Mouse (Mus musculus) liver (tissue): ENCODE results near the gene Arhgef3.
A peak's percentile ranks its signal among the peaks of the same experiment; 100 is the strongest.
"Not testable (repeated sequence)": the region's sequence is repeated elsewhere in the genome, so short reads cannot be mapped to it uniquely, and the experiment has no call there.

Source experiments
- DNase-seq: peaks from one replicate; pipeline ENCODE4 v3.0.0-alpha.2; 2020; ENCODE audit warnings: mixed read lengths

Gene Arhgef3

DNA sequence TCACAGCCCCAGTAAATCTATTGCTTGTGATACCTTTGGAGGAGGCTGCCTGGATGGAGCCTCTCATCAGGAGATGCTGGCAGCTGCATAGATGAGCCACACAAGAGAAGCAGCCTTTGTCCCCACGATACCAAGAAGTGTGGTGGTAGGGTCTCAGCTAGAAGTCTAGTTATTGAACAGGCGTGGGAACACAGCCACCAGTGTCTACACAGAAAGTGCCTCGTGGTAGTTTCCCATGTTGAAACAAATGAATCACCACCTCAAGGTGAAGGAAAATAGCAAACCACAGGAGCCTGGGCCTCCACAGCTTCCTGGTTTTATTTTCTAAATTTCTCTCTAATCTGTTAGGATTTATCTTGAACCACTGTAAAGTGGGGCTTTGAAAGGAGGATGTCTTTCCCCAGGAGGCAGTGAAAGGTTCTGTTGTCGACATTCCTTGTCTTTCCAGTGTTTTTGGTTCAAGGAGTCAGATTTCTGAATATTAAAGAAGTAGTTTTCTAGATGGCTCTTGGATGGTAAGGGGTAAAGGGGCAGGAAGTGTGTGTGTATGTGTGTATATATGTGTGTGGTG lies 119.7 kb downstream of the Arhgef3 start:
- no peak for DNase-seq

DNA sequence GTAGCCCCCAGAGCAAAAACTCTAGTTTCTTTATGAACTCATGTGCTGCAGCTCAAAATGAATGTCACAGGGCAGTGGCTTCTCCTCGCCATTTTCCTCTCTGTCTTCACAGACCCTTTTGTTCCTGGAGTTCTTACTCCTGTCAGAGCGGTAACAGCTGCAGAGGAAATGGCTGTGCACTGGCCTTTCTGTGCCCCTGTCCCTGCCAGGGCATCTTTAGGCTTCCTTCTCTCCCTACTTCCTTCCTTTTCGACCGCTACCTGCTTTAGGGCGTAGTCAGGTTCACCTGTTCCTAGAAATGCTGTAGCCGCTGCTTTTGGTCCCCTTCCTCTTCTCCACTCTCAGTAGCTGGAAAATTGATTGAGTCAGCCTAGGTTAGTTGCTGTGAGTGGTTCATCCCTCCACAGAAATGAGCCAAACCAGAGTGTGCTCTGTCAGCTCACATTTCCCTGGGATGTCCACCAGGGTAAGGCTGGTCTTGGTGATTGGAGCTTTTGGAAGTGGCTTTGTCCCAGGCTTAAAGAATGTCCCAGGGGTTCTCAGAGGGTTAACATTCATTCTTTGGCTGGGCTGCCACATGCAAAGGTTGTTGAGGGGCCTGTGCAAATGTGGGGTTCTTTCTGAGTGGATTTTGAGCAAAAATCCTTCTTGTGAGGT lies 121.3 kb downstream of the Arhgef3 start:
- DNase-seq, result no peak

DNA sequence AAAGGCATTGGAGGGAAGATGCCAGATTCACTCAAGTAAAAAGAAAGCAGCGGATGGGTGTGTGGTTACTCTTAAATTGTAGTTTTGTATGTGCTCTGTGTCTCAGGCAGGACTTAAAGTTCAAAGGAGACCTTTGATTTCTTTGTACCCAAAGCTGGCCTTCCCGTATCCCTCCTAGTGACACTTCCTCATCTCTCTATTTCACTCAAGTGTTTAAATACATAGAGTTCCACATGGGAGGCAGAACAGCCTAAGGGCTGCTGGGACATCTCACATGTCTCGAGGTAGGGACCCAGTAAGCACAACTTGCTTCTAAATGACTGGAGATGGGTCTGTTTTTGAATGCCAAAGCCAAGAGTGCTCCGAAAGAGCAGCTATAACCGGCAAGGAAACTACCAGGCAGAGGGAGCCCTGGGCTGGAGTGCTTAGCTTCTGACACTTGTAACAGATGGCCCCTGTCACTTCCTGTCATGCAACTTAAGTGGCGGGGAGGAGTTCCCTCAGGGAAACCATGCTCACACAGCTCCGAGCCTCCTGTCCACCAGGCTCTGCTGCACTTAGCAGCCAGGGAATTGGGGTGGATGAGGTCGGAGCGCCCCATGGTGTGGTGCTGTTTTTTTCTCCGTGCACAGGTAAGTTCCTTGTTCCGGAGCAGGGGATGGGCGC lies 123.0 kb downstream of the Arhgef3 start:
- DNase-seq, result peak; percentile 25

DNA sequence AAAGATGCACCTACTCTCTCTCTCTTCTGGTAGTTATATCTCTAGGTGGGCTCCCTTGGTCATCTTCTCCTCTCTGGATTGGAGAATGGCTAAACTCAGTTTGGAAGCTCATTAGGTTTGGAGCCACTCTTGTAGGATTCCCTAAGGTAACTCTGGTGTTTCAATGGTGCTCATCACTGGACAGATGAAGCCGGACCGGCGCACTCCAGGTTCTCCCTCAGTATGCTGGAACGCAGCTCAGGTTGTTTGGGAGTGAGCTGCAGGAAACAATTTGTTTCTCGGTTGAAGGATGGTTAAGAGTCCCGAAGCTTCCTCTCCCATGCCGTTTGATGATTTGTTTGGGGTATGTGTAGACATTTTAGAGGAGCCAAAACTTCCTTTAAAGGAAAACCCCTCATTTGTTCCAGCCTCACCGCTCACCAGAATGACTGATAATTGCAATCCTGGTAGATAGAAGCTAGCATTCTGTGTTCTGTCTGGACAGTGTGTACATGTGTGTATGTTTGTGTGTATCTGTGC lies 124.0 kb downstream of the Arhgef3 start:
- DNase-seq, result no peak

DNA sequence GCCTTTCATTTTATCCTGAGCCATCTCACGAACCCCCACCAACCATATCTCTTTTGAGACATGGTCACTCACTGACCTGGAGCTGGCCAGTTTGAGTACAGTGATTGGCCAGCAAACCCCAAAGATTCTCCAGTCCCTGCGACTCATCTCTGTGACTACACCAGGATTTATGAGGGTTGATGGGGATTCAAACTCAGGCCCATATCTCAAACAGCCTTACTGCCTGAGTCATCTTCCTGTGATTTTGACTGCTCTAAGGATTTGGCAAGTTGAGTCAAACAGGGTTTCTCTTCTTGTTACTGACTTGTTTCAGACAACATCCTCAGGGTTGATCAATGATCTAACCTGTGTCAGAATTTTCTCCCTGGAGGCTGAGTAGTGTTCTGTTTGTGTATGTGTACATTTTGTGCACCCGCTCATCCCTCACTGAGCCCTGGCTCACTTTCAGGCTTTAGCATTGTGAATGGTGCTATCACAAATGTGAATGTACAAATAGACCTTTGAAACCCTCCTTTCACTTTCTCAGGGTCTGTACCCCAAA lies 124.9 kb downstream of the Arhgef3 start:
- no peak for DNase-seq

DNA sequence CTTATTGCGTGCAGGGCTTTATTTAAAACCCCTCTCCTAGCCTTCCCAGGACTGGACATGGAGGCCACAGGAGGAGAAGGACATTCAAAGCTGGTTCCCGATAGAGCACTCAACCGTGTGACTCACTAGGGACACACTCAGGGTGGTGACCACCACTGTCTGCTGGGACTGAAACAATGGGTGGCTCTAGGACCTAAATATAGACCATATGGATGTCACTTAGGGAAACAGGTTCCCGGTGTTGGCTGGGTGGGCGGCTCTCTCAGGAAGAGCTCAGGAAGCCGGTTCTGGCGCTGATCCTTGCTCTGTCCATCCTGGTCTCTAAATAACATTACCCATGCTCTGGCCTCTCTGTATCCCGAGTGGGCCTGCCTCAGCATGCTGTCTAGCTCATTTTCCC lies 127.6 kb downstream of the Arhgef3 start:
- DNase-seq, result no peak

DNA sequence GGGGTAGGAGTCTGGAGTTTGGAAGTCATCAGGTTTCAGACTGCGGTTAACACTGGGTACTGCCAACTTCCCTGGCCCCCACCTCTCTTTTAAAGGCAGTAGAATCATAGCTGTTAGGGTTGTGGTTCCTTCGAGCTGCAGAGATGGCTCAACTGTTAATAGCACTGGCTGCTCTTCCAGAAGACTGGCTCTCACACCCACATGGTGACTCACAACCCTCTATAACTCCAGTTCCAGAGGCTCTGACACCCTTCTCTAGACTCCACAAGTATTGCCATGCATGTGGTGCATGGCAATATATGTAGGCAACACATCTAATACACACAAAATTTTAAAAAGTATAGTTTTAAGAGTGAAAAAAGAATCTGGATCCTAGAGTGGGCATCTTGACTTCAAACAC lies 128.1 kb downstream of the Arhgef3 start:
- no peak for DNase-seq

DNA sequence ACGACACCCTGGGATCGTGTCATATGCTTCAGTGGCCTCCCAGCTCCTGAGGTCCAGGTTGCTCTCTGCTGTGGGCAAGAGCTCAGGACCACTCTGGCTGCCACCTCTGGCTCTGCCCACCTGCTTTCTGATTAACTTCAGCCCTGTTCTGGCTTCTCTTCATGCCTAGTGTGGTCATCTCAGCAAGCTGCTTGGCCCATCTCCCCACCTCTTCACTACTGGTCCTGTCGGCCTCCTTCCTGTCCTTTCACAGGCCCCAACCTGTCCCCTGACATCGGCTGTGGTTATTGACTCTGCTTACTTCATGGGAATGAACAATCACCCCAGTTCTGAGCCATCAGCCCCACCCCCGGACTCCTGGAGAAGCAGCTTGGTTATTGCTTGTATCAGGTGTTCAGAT lies 128.9 kb downstream of the Arhgef3 start:
- DNase-seq, result no peak

DNA sequence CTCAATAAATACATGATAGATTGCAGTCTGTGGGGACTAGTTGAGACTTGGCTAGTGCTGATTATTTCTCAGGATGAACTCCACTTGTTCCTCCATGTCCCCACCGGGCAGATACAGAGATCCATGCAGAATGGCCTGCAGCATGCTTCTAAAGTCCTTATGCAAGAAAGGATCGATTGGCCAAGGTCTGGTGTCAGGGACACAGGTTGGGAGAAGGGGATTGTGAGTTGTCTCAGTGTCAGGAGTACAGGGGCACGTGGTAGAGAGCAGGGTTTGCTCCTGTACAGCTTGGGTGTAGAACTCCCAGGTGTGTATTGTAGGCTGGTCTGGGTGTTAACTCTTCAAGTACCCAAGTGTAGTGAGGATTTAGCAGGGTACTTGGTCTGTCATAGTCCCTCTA lies 130.2 kb downstream of the Arhgef3 start:
- no peak for DNase-seq

DNA sequence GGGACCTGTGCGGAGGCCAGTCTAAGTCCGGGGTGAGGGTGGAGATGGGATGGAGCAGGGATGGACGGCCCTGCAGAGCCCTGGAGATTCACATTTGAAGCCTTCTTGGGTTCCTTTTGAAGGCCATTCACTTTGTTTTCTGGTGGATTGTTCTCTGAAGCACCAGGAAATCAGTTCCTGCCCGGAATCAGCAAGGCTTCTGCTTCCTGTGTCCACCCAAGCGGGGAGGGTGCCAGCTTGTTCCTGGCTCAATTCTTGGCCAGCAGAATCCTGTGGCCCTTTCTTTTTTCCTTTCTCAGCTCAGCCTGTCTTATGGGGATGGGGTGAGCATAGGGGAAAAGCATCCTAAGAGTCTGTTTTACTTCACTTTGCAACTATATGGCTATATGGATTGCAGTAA lies 131.7 kb downstream of the Arhgef3 start:
- no peak for DNase-seq

DNA sequence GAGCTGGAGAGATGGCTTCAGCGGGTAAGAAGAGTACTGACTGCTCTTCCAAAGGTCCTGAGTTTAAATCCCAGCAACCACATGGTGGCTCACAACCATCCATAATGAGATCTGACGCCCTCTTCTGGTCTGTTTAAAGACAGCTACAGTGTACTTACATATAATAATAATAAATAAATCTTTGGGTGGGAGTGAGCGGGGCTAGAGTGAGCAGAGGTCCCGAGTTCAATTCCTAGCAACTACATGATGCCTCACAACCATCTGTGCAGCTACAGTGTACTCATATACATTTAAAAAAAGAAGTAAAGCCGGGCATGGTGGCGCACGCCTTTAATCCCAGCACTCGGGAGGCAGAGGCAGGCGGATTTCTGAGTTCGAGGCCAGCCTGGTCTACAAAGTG lies 132.2 kb downstream of the Arhgef3 start:
- DNase-seq, result not testable (repeated sequence)

DNA sequence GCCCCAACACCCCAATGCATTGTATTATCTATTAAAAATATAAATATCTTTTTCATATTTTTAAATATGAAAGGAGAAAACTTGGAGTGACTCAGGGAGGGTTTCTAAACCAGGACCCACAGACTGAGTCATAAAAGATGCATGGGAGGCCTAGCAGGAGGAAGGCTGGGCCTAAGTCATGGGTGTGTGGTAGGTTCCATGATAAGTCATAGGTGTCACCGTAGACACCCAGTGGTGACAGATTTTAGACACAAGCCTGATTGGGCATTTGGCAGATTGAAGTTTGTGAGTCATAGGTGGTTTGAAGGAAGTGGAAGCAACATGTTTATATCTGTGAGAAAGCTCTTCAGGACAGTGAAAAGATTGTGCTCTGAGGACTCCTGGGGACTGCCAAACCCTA lies 134.4 kb downstream of the Arhgef3 start:
- no peak for DNase-seq

DNA sequence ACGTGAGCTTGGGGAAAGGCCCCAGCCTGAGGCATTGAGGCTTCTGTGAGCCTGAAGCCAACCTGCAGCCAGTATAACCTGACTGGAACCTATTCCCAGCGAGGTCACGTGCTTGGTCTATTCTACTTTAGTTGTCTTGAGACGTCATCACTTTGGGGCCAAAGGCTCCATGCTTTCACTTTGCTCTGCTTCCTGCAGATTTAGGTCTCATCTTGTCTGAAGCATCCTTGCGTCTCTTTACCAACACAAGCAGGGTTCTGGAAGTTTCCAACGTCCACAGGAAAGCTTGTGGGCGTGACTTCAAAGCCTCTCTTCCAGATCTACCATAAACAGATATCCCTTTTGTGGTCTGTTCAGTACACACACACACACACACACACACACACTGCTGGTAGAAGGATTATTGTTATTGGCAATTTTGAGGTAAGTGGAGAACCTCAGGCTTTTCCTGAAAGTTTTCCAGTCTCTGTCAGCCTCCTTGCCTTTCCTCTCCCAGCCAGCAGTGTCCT lies 135.6 kb downstream of the Arhgef3 start:
- no peak for DNase-seq

DNA sequence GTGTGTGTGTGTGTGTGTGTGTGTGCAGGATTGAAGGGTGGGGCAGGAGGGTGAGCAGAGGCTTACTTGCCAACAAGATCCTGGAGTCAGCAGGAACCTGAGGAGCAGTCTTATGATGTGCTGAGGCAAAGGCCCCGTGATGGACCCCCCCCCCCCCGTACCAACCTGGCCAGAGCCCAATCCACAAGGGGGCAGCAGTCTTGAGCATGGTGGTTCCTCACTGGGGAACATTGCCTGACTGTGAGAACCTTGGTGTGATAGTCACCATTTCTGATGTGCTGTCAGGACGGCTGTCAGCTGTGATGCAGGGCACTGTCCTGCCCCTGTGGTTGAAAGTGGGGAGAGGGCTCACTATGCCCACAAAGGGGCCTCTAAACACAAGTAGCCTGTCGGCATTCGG lies 138.7 kb downstream of the Arhgef3 start:
- DNase-seq, result no peak

DNA sequence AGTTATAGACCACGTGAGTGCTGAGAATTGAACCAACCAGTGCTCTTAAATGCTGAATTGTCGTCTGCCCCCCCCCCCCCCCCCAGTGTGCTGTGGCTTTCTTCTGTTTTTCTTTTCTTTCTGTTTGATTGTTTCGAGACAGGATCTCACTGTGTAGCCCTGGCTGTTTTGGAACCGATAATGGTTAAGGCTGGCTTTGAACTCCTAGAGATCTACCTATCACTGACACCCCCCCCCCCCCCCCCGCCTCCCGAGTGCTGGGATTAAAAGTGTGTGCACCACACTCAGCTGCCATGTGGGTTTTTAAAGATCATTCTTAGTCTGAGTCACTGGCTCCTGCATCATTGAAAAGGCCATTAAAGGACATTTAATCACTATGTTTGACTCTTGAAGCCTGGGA lies 147.7 kb downstream of the Arhgef3 start:
- no peak for DNase-seq

DNA sequence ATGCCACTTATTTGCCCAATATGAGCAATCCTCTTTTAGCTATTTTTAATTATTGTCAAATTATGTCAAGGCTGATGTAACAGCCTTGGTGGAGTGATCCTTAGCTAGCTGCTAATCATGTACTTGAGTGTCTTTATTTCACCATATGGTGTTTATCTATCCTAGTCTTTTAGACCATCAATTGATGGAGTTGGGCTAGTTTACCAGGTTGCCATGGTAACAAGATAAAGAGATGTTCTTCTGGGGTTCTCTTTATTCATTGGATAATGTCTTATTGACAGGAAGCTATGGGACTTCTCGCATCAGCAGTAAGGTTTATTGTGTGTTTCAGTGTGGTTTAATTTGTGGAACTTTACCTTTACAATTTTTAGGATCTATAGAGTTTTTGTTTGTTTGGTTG lies 151.9 kb downstream of the Arhgef3 start:
- no peak for DNase-seq

DNA sequence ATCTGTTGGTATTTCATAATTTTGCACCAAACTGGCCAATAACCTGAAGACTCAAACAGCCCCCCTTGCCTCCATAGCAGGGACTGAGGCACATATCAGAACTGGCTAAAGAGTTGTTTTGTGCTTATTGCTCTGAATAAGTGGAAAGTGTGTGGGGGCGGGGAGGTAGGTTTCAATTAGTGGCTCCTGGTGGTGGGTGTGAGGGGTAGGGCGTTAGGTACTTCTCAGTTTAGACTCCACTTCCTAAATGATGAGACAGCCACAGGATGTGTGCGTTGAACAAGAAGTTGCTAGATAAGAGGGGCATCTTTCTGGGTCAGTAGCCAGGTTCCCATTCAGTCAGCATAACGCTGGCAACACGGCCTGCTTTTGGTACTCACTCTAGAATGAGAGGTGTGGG lies 153.4 kb downstream of the Arhgef3 start:
- DNase-seq, result no peak

DNA sequence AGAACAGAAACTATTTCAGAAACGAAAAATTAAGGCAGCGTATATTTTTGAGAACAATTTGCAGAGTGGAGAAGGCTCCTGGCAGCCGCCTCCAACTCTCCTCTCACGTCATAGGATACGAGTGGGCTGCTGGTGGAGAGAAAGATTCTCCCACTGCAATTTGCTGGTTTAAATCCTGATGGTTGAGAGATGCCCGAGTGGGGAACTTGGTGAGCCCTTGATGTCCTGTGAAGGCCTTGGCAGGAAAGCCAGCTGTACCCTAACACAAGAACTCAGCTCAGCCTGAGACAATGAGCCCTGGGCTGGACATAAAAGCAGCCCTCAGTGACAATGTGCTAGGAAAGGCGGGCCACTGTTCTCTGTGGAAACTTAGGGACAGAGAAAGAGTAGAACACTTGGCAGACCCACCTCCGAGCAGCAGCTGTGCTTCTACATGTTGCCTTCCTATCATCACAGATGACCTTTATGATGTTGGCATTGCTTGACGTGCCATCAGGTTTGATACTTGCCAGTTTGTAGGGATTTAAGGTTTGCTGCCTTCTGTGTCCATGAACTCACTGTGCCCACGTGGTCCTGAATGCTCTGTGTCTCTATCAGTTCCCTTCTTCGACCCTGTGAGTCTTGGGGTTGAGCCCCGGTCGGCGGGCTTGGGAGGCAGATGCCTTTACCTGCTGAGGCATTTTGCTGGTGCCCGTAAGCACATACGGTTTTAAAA lies 154.4 kb downstream of the Arhgef3 start:
- DNase-seq, result no peak

DNA sequence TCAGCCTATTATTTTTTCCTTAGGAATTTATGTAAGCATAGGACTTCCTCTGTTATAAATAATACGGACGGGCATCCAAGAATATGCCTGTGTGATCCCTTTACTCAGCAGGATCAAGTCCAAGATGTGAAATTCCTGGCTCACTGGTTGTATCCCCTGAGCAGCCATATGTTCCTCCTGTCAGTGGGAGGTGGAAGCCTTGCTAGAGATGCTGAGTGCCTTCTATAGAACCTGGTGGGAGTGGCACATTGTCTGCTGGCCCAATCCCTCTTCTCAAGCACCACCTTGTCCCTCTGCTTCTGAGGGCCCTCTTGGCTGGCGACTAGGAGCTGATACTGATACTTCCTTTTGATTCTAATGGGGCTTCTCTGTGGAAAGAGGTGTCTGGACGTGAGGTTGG lies 155.1 kb downstream of the Arhgef3 start:
- DNase-seq, result no peak

DNA sequence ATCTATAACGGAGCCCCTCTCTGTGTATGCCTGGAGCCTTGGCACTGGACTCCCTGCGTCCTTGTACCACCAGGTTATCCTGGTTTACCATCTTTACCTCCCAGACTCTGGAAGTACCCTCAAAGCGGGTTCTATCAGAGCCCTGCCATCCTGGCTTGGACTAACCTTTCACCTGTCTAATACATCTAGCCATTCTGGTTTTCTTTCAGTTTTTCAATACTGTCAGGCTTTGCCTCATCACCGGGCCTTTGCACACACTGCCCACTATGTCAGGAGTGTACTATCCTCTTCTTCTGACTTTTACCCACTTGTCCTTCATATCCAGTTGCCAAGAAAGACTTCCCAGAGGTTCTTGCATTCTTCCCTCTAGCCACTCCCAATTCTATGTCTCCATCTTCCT lies 155.8 kb downstream of the Arhgef3 start:
- DNase-seq, result no peak

DNA sequence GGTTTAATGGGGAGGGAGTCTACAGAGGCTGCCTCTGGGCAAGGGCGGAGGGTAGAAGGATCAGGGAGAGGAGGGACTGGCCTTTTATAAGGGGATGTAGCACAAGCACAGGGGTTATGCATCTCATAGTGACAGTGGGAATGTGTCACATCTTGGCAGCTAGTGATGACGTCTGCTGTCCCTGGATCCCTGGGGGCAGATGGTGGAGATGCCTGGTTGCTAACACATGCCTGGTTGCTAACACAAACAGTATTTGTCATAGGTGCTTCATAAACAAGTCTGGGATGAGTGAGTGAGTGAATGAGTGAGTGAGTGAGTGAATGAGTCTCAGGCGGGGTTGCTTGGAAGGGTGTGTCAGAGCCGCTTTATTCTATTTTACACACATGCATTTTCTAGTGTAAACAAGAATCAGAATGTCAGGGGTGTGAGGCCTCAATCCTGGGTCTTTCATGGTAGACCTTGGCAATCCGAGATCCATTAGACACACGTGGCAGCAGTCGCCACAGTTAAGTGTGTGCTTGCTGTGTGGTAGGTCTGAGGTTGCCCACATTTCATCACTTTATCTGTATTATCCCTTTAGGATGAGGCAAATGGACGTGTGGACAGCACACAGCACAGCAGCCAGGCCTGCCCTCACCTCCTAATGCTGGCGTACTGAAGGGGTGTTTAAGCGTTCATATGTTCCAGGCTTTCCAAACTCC lies 156.8 kb downstream of the Arhgef3 start:
- DNase-seq, result no peak

DNA sequence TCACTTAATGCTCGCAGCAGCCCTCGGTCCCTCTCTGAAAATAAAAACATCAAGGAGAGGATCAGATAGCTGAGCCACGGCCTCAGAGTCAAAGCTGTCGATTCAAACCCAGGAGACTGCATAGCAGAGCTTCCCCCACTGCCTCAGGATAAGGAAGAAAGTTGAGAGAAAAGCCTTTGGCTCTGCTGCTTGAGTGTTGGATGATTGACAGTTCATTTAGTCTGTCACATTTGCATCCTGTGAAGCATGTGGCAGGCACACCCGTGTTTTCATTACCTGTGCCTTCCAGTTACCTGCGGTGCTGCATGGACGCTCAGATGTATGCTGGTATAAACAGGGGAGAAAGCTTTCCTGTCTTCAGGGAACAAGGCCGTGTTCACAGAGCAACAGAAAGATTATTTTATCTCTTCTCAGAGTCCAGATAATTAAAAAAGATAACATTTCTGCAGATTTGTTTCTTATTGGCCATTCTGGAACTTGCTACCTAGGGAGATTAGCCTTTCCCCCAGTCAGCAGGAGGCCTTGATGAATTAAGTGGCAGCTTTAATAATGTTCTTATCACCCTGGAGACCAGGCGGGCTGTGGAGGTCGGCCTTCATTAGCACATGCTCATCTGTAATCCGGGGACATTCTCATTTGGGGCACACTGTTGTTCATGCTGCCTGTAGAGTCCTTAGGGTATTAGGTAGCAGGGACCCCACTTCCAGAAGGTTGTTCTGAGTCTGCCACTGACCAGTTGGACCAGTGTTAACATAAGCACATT lies 157.6 kb downstream of the Arhgef3 start:
- no peak for DNase-seq
